Mouse (Mus musculus): Measurements from ENCODE around the gene Sfxn5. TPM values are rescaled to one million over a fixed set of nuclear protein-coding genes. Genes with fewer than 3 reads are reported as not detected.
A peak's percentile ranks its signal among the peaks of the same experiment; 100 is the strongest.

Gene Sfxn5
- polyA plus RNA-seq (2015; fragmentation: Nextera tagmentation; extraction: Ambion mirVana) = 1.6 and 1.9 TPM in 2 replicates

- peak within 1 kb of the TSS; percentile 67 for H3K4me3 ChIP-seq (replicated peaks)
- H3K36me3 ChIP-seq (replicated peaks) = no peaks in the 10 kb centered on the region
- H3K9me3 ChIP-seq (replicated peaks) = no peaks in the 10 kb centered on the region
- H3K27me3 ChIP-seq = peaks cover 30% of the 10 kb centered on the region
- H3K27ac ChIP-seq (replicated peaks) = peak within 1 kb of the TSS; percentile 78
- peaks cover 23% of the 10 kb centered on the region for H3K4me1 ChIP-seq (replicated peaks)
- H3K9ac ChIP-seq = peak within 1 kb of the TSS; percentile 55
- peak; percentile 93 for ATAC-seq (ENCODE audit: insufficient read depth)
- WGBS (ENCODE audit: insufficient replicate concordance) = under 1% methylated on average over 49 of the region's 49 CpGs
- peak within 1 kb of the TSS; percentile 94 for H3K4me2 ChIP-seq
Measured at GRCm38 (mm10) chr6:85333000-85333669, at the start of gene Sfxn5. TSS of gene Sfxn5 (minus strand) at chr6:85333422.

- Histone ChIP-seq H3K27ac (replicated peaks) (no peak overlapping the region), H3K36me3 (replicated peaks) (no peaks in the 10 kb centered on the region), H3K4me1 (replicated peaks) (peaks cover 35% of the 10 kb centered on the region), H3K9ac (no peak overlapping the region), H3K4me2 (no peak overlapping the region), H3K9me3 (replicated peaks) (no peaks in the 10 kb centered on the region), H3K27me3 (peaks cover 3% of the 10 kb centered on the region; the same call in 1 of the 2 replicates), H3K4me3 (replicated peaks) (no peak overlapping the region)
- WGBS (ENCODE audit: insufficient replicate concordance) = 69% methylated on average over 2 of the region's 2 CpGs
- ATAC-seq (ENCODE audit: insufficient read depth) = no peak
Measured at GRCm38 (mm10) chr6:85382791-85383190, 49.6 kb upstream of the Sfxn5 start.

DNA sequence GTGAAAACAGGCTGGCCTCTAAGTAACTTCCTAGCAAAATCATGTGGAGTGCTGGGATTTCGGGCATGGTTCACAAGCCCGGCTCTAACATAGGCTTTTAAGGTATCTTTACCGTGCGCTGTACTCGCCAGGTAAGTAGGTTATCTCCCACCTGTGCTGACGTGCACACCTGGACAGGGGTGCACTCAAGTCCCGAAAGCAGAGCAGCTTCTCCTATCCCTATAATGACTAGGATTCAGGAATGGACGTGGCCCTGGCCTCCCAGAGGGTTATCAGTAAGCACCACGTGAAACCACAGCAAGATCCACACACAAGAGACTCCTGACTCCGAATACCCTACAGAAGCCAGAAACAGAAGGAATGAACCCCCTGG, 48.4 kb upstream of the Sfxn5 start:
- Histone ChIP-seq H3K4me1 (replicated peaks) (peaks cover 46% of the 10 kb centered on the region), H3K4me3 (replicated peaks) (no peak overlapping the region), H3K9ac (no peak overlapping the region; the same call in 1 of the 2 replicates), H3K4me2 (peak overlapping the region; percentile 65), H3K9me3 (replicated peaks) (no peaks in the 10 kb centered on the region), H3K27ac (replicated peaks) (no peak overlapping the region), H3K27me3 (peaks cover 1% of the 10 kb centered on the region; the same call in 1 of the 2 replicates), H3K36me3 (replicated peaks) (no peaks in the 10 kb centered on the region)
- ATAC-seq (ENCODE audit: insufficient read depth) = no peak
- 50% methylated on average over 10 of the region's 10 CpGs for WGBS (ENCODE audit: insufficient replicate concordance)

GRCm38 (mm10) chr6:85380901-85381647, 47.9 kb upstream of the Sfxn5 start:
- Histone ChIP-seq H3K9ac (peak overlapping the region; percentile 27; the same call in 1 of the 2 replicates), H3K4me2 (peak overlapping the region; percentile 65), H3K4me1 (replicated peaks) (peaks cover 50% of the 10 kb centered on the region), H3K27me3 (no peaks in the 10 kb centered on the region), H3K9me3 (replicated peaks) (no peaks in the 10 kb centered on the region), H3K36me3 (replicated peaks) (no peaks in the 10 kb centered on the region), H3K27ac (replicated peaks) (no peak overlapping the region), H3K4me3 (replicated peaks) (peak overlapping the region; percentile 31)
- ATAC-seq (ENCODE audit: insufficient read depth) = 0 out of 2 replicates have a peak, but pooled peaks have one; percentile 25
- 15% methylated on average over 17 of the region's 17 CpGs for WGBS (ENCODE audit: insufficient replicate concordance)

DNA sequence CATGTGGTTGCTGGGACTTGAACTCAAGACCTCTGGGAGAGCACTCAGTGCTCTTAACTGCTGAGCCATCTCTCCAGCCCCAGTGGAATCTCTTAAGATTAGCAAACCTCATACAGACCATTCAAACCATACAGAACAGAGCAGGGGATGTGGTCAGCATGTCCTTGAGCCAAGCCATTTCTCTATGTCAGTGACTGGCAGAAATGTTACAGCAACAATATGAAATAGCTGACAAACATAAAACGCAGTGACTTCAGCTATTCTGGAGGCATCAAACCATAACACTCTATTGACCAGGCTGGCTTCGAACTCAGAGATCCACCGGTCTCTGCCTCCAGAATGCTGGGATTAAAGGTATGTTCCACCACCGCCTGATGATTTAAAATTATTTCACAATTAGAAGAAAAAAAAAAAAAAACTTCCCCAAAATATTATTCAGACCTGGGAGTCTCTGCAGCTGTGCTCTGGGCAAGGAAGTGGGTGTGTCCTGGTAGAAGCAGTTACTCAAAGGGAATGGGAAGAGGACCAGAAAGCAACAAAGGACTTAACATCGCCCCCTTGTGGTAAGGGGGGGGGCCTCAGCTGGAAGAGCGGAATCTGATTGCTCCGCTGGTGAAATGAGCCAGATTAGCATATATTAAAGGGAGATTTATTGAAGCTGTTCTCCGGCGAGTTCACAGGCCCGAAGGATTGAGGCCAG, 47.1 kb upstream of the Sfxn5 start:
- Histone ChIP-seq H3K4me3 (replicated peaks) (peak overlapping the region; percentile 31), H3K9me3 (replicated peaks) (no peaks in the 10 kb centered on the region), H3K36me3 (replicated peaks) (no peaks in the 10 kb centered on the region), H3K27ac (replicated peaks) (no peak overlapping the region), H3K4me2 (peak overlapping the region; percentile 65), H3K4me1 (replicated peaks) (peaks cover 56% of the 10 kb centered on the region), H3K27me3 (no peaks in the 10 kb centered on the region), H3K9ac (no peak overlapping the region)
- WGBS (ENCODE audit: insufficient replicate concordance) = 28% methylated on average over 10 of the region's 10 CpGs
- peak; percentile 53; the same call in 1 of the 2 replicates for ATAC-seq (ENCODE audit: insufficient read depth)

DNA sequence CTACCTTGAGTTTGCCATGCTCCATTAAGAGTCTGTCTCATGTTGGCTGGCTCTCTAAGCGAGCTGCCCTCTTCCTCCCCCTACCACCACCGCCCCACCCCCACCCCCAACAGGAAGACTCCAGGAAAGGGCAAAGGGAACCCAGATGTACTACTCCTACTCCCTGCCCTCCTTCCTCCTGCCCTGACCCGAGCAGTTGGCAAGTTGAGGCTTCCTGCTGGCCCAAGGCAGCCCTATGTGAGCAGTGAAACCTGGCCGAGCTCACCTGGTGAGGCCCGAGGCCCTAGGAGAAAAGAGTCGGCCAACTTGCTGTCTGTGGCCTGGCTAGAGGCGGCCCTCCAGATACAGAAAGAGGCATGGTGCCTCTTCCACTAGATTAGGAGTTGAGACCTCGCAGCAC, 45.4 kb upstream of the Sfxn5 start:
- Histone ChIP-seq H3K27me3 (peaks cover 7% of the 10 kb centered on the region), H3K4me3 (replicated peaks) (no peak overlapping the region), H3K4me1 (replicated peaks) (peaks cover 72% of the 10 kb centered on the region), H3K4me2 (no peak overlapping the region; the same call in 1 of the 2 replicates), H3K9ac (no peak overlapping the region), H3K36me3 (replicated peaks) (no peaks in the 10 kb centered on the region), H3K9me3 (replicated peaks) (no peaks in the 10 kb centered on the region), H3K27ac (replicated peaks) (no peak overlapping the region)
- no peak for ATAC-seq (ENCODE audit: insufficient read depth)
- 36% methylated on average over 8 of the region's 8 CpGs for WGBS (ENCODE audit: insufficient replicate concordance)

DNA sequence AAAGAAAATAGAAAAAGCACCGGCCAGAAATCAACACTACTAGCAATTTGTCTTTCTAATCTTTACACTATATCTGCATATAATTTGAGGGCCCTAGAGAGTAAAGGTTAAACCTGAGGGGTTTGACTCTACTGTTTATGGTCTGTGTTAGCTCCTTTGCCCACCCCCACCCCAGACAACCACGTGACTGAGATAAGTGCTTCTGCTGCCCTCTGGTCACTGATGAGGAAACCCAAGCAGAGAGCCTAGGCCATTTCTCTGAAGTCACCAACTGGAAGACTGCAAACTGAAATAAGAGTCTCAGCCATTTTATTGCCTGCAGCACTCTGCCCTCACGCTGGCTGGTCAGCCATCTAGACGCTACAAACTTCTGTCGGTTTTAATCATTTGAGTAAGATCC, 44.7 kb upstream of the Sfxn5 start:
- H3K36me3 ChIP-seq (replicated peaks) = no peaks in the 10 kb centered on the region
- no peak overlapping the region for H3K9ac ChIP-seq
- H3K4me2 ChIP-seq = no peak overlapping the region
- 38% methylated on average over 5 of the region's 5 CpGs for WGBS (ENCODE audit: insufficient replicate concordance)
- no peak overlapping the region for H3K4me3 ChIP-seq (replicated peaks)
- no peak overlapping the region for H3K27ac ChIP-seq (replicated peaks)
- ATAC-seq (ENCODE audit: insufficient read depth) = no peak
- H3K9me3 ChIP-seq (replicated peaks) = no peaks in the 10 kb centered on the region
- H3K27me3 ChIP-seq = peaks cover 13% of the 10 kb centered on the region
- H3K4me1 ChIP-seq (replicated peaks) = peaks cover 72% of the 10 kb centered on the region

GRCm38 (mm10) chr6:85377066-85377734, 44.0 kb upstream of the Sfxn5 start:
- Histone ChIP-seq H3K27ac (replicated peaks) (no peak overlapping the region), H3K27me3 (peaks cover 18% of the 10 kb centered on the region), H3K36me3 (replicated peaks) (no peaks in the 10 kb centered on the region), H3K4me1 (replicated peaks) (peaks cover 72% of the 10 kb centered on the region), H3K4me2 (peak overlapping the region; percentile 18), H3K4me3 (replicated peaks) (no peak overlapping the region), H3K9me3 (replicated peaks) (no peaks in the 10 kb centered on the region), H3K9ac (no peak overlapping the region)
- ATAC-seq (ENCODE audit: insufficient read depth) = no peak
- 43% methylated on average over 4 of the region's 4 CpGs for WGBS (ENCODE audit: insufficient replicate concordance)

- Histone ChIP-seq H3K36me3 (replicated peaks) (no peaks in the 10 kb centered on the region), H3K4me2 (peak overlapping the region; percentile 98), H3K27ac (replicated peaks) (no peak overlapping the region), H3K27me3 (peaks cover 25% of the 10 kb centered on the region), H3K4me3 (replicated peaks) (peak overlapping the region; percentile 67), H3K4me1 (replicated peaks) (peaks cover 56% of the 10 kb centered on the region), H3K9me3 (replicated peaks) (no peaks in the 10 kb centered on the region), H3K9ac (peak overlapping the region; percentile 35; the same call in 1 of the 2 replicates)
- under 1% methylated on average over 19 of the region's 19 CpGs for WGBS (ENCODE audit: insufficient replicate concordance)
- ATAC-seq (ENCODE audit: insufficient read depth) = peak; percentile 93
Measured at GRCm38 (mm10) chr6:85374734-85375114, 41.5 kb upstream of the Sfxn5 start.

DNA sequence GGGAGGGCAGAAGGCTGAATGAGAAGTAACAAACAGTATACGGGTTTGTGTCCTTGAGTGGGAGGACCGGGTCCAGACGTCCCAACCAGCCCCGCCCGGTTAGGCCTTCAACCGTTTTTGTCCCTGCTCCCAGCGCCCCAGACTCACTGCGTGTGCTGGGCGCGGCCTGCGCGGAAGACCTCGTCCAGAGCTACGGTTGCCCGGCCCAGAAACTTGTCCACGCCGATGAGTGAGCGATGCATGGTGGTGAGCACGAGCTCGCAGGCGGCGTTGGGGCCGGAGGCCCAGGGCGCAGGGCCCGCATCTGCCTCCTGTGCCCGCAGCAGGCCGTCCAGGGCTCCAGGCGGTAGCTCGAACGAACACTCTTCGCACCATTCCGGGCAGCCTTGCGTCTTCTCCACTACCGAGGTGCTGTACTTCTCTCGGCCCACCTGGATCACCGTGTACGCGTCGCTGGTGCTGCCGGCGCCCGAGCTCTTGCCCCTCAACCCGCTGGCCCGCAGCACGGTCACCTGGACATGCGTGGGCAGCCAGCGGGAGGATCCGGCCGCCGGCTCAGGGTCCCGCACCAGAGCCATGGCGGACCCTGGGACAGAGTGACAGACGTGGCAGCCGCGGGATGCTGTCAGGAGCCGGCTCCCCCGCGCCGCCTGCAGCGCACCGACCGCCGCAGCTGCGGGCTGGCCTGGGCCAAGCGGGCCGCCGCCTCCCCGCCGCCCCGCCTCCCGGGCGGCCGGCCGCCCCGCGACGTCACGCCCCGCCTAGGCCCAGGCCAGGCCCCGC, 40.9 kb upstream of the Sfxn5 start, which contains the start of gene Rab11fip5:
Gene Rab11fip5, minus strand, starts transcription at position 684 of the 783 bp plus-strand sequence.
- Histone ChIP-seq H3K4me1 (replicated peaks) (peaks cover 61% of the 10 kb centered on the region), H3K27ac (replicated peaks) (no peak within 1 kb of the TSS), H3K9ac (peak within 1 kb of the TSS; percentile 62), H3K36me3 (replicated peaks) (no peaks in the 10 kb centered on the region), H3K4me2 (peak within 1 kb of the TSS; percentile 98), H3K9me3 (replicated peaks) (no peaks in the 10 kb centered on the region), H3K4me3 (replicated peaks) (peak within 1 kb of the TSS; percentile 67), H3K27me3 (peaks cover 25% of the 10 kb centered on the region)
- 0 out of 2 replicates have a peak, but pooled peaks have one; percentile 2 for ATAC-seq (ENCODE audit: insufficient read depth)
- WGBS (ENCODE audit: insufficient replicate concordance) = 4% methylated on average over 80 of the region's 80 CpGs
